Comparison of ENCODE assay signal across 16 mouse cellular contexts in genomic region chr11:86678957-86679356, GRCm38 (mm10). TPM values are rescaled to one million over a fixed set of nuclear protein-coding genes. Genes with fewer than 3 reads are reported as not detected.
DNase-seq lines count a peak whose midpoint lies in the region; ATAC-seq and TF ChIP-seq lines count a peak whose summit lies in the region.
"Had no signal": no experiment of that assay in that cellular context is flagged by ENCODE, and none has a peak within 500 bp of the region (broad histone marks: within the 10 kb centered on the region; RNA-seq: fewer than 3 reads in every experiment).

No protein-coding gene starts in this region.

- H3K9me3 ChIP-seq in liver, embryonic 12.5 days (replicated peaks) = no peaks in the 10 kb centered on the region
- H3K9me3 ChIP-seq in liver, embryonic 11.5 days (ENCODE audit: control insufficient read depth, low read length) = no peaks in the 10 kb centered on the region
- no peaks in the 10 kb centered on the region for H3K9me3 ChIP-seq in stomach, postnatal 0 days (ENCODE audit: control insufficient read depth, low read length)
- H3K9me3 ChIP-seq: embryonic facial prominence, embryonic 12.5 days; forebrain, embryonic 10.5 days; hindbrain, embryonic 12.5 days; stomach, embryonic 15.5 days had no signal

- WGBS in liver, embryonic 12.5 days (ENCODE audit: insufficient replicate concordance) = 67% methylated on average over 5 of the region's 5 CpGs
- 75% methylated on average over 5 of the region's 5 CpGs for WGBS in liver, embryonic 11.5 days
- WGBS in stomach, postnatal 0 days = 63% methylated on average over 5 of the region's 5 CpGs

- no peak overlapping the region; the same call in 1 of the 2 replicates for H3K9ac ChIP-seq in liver, embryonic 12.5 days
- no peak overlapping the region for H3K9ac ChIP-seq in liver, embryonic 11.5 days (ENCODE audit: low read depth, low read length)
- no peak overlapping the region for H3K9ac ChIP-seq in stomach, postnatal 0 days (ENCODE audit: low read length)
- H3K9ac ChIP-seq: embryonic facial prominence, embryonic 12.5 days; hindbrain, embryonic 12.5 days; stomach, embryonic 15.5 days had no signal

- H3K36me3 ChIP-seq in liver, embryonic 12.5 days = peaks cover 18% of the 10 kb centered on the region
- H3K36me3 ChIP-seq in liver, embryonic 11.5 days (ENCODE audit: control insufficient read depth, insufficient read depth, low read length) = no peaks in the 10 kb centered on the region
- no peaks in the 10 kb centered on the region for H3K36me3 ChIP-seq in stomach, postnatal 0 days (ENCODE audit: control insufficient read depth, insufficient read depth, low read length)
- H3K36me3 ChIP-seq: hindbrain, embryonic 12.5 days; stomach, embryonic 15.5 days had no signal

- ATAC-seq in liver, embryonic 12.5 days = no peak
- ATAC-seq in liver, embryonic 11.5 days (replicated peaks; ENCODE audit: low FRiP score) = no peak
- 0 out of 2 replicates have a peak, but pooled peaks have one; percentile 11 for ATAC-seq in stomach, postnatal 0 days (ENCODE audit: low FRiP score, low TSS enrichment)
- no peak for ATAC-seq in inflammation-experienced regulatory T-cells, adult 6 months

- no peak for DNase-seq in liver, embryonic 11.5 days (ENCODE audit: low spot score)
- peak; percentile 60 for DNase-seq in kidney, adult 18-20 months
- peak; percentile 56 for DNase-seq in kidney, postnatal 10 days
- DNase-seq in stomach, postnatal 0 days (ENCODE audit: low spot score) = peak; percentile 27
- no peak for DNase-seq in adrenal gland, postnatal 4 days (ENCODE audit: low spot score in 2 of 2)
- DNase-seq: cerebellum, adult 11-12 months; retina, postnatal 1 day; thymus, postnatal 25 days had no signal

- no peaks in the 10 kb centered on the region for H3K27me3 ChIP-seq in liver, embryonic 12.5 days (replicated peaks)
- H3K27me3 ChIP-seq in liver, embryonic 11.5 days (replicated peaks; ENCODE audit: control insufficient read depth, insufficient read depth, low read length) = no peaks in the 10 kb centered on the region
- no peaks in the 10 kb centered on the region for H3K27me3 ChIP-seq in stomach, postnatal 0 days (ENCODE audit: control insufficient read depth, insufficient read depth, low read length)
- H3K27me3 ChIP-seq: embryonic facial prominence, embryonic 12.5 days; hindbrain, embryonic 12.5 days; stomach, embryonic 15.5 days had no signal

- TF ChIP-seq CTCF in stomach, postnatal 0 days (IDR thresholded peaks at IDR 0.05; ENCODE audit: low read depth) = no peak

- H3K27ac ChIP-seq in liver, embryonic 12.5 days = peak overlapping the region; percentile 57
- H3K27ac ChIP-seq in liver, embryonic 11.5 days (ENCODE audit: low read depth, low read length) = no peak overlapping the region
- no peak overlapping the region for H3K27ac ChIP-seq in stomach, postnatal 0 days (replicated peaks)
- H3K27ac ChIP-seq: embryonic facial prominence, embryonic 12.5 days; forebrain, embryonic 10.5 days; hindbrain, embryonic 12.5 days; stomach, embryonic 15.5 days had no signal

- no peak overlapping the region for H3K4me3 ChIP-seq in liver, embryonic 12.5 days
- H3K4me3 ChIP-seq in liver, embryonic 11.5 days (ENCODE audit: low read depth, low read length) = no peak overlapping the region
- H3K4me3 ChIP-seq in stomach, postnatal 0 days (ENCODE audit: low read depth, low read length) = no peak overlapping the region
- H3K4me3 ChIP-seq: embryonic facial prominence, embryonic 12.5 days; forebrain, embryonic 10.5 days; hindbrain, embryonic 12.5 days; myocyte; stomach, embryonic 15.5 days had no signal

- peaks cover 76% of the 10 kb centered on the region for H3K4me1 ChIP-seq in liver, embryonic 12.5 days
- peaks cover 26% of the 10 kb centered on the region for H3K4me1 ChIP-seq in liver, embryonic 11.5 days (replicated peaks; ENCODE audit: control insufficient read depth, insufficient read depth, low read length)
- H3K4me1 ChIP-seq in stomach, postnatal 0 days (replicated peaks; ENCODE audit: control insufficient read depth, insufficient read depth) = no peaks in the 10 kb centered on the region

- peak overlapping the region; percentile 1 for H3K4me2 ChIP-seq in liver, embryonic 12.5 days
- H3K4me2 ChIP-seq in liver, embryonic 11.5 days = no peak overlapping the region
- H3K4me2 ChIP-seq in stomach, postnatal 0 days (replicated peaks; ENCODE audit: low read depth) = no peak overlapping the region
- H3K4me2 ChIP-seq: embryonic facial prominence, embryonic 12.5 days; hindbrain, embryonic 12.5 days; midbrain, embryonic 11.5 days; stomach, embryonic 15.5 days had no signal

- TF ChIP-seq EP300 in stomach, postnatal 0 days (optimal IDR thresholded peaks at IDR 0.05) = no peak

RNA-seq across cellular contexts. Expression of gene Vmp1, which starts 4.7 kb away (rescaled TPM):
- 102 and 110 TPM in 2 replicates for polyA plus RNA-seq in liver, embryonic 12.5 days (2016; fragmentation: Nextera tagmentation; extraction: Ambion mirVana)
- polyA plus RNA-seq in liver, embryonic 11.5 days (2014; fragmentation: Nextera tagmentation; extraction: Ambion mirVana) = 112 and 130 TPM in 2 replicates
- polyA plus RNA-seq in stomach, postnatal 0 days (2015; fragmentation: Nextera tagmentation; extraction: Ambion mirVana) = 162 and 181 TPM in 2 replicates
- 100 to 1,000 TPM; 484 to 529 (median 503) TPM for polyA plus RNA-seq in inflammation-experienced regulatory T-cells, adult 6 months (2017; shearing (Covaris generic))
- total RNA-seq in adrenal gland, postnatal 4 days (2021) = 100 to 1,000 TPM; 109 to 120 TPM

RNA-seq across cellular contexts. Expression of gene Ptrh2, which starts 4.8 kb away (rescaled TPM):
- 26.1 and 26.8 TPM in 2 replicates for polyA plus RNA-seq in liver, embryonic 12.5 days (2016; fragmentation: Nextera tagmentation; extraction: Ambion mirVana)
- polyA plus RNA-seq in liver, embryonic 11.5 days (2014; fragmentation: Nextera tagmentation; extraction: Ambion mirVana) = 39.6 and 40.5 TPM in 2 replicates
- polyA plus RNA-seq in stomach, postnatal 0 days (2015; fragmentation: Nextera tagmentation; extraction: Ambion mirVana) = 19.4 and 19.8 TPM in 2 replicates
- polyA plus RNA-seq in inflammation-experienced regulatory T-cells, adult 6 months (2017; shearing (Covaris generic)) = 10 to 100 TPM in 1 of 3 experiments, 1 to 10 TPM in 2; 9.4 to 10.7 (median 10.0) TPM
- total RNA-seq in adrenal gland, postnatal 4 days (2021) = 10 to 100 TPM; 21.6 to 22.0 TPM

Comparison
In these comparisons a context has a peak if more than half of its experiments do, and no peak if none do; other contexts are left out.
1. DNase-seq: peak in kidney, adult 18-20 months (single experiment), kidney, postnatal 10 days (single experiment) and stomach, postnatal 0 days (single experiment); none in liver, embryonic 11.5 days (single experiment) and adrenal gland, postnatal 4 days (0 of 2).